ENCODE assay signal across 17 mouse cellular contexts in genomic region chr10:67048871-67049615, GRCm38 (mm10). TPM values are rescaled to one million over a fixed set of nuclear protein-coding genes. Genes with fewer than 3 reads are reported as not detected.
A peak's percentile ranks its signal among the peaks of the same experiment; 100 is the strongest.
DNase-seq lines count a peak whose midpoint lies in the region; ATAC-seq and TF ChIP-seq lines count a peak whose summit lies in the region.
"Had no signal": no experiment of that assay in that cellular context is flagged by ENCODE, and none has a peak within 500 bp of the region (broad histone marks: within the 10 kb centered on the region; RNA-seq: fewer than 3 reads in every experiment).

No protein-coding gene starts in this region.

- WGBS in embryonic facial prominence, embryonic 10.5 days = 91% methylated on average over 13 of the region's 13 CpGs

- no peaks in the 10 kb centered on the region for H3K27me3 ChIP-seq in ES-Bruce4 (ENCODE audit: control insufficient read depth, insufficient read depth, low read length, poor library complexity, severe bottlenecking)
- H3K27me3 ChIP-seq in embryonic facial prominence, embryonic 10.5 days (replicated peaks; ENCODE audit: low read depth, poor library complexity, severe bottlenecking) = no peaks in the 10 kb centered on the region
- H3K27me3 ChIP-seq: forebrain, embryonic 13.5 days; heart, embryonic 12.5 days; neural tube, embryonic 12.5 days had no signal

- no peak for DNase-seq in layer of hippocampus, adult 2 months (ENCODE audit: low spot score in 2 of 2)
- no peak for DNase-seq in layer of hippocampus, postnatal 25 days (ENCODE audit: extremely low spot score in 1 of 2, low spot score in 1 of 2)
- DNase-seq in natural killer cell, adult 2 months (ENCODE audit: low spot score in 2 of 2) = peak; percentile 18 to 33
- DNase-seq in embryonic facial prominence, embryonic 10.5 days (ENCODE audit: low spot score) = no peak
- DNase-seq in testis, postnatal 14 days (ENCODE audit: low spot score) = no peak
- DNase-seq: adrenal gland, postnatal 36 days; cerebellum, adult 11 months; kidney, adult 2 months; lung, postnatal 10 days; midbrain, embryonic 14.5 days; thymus, postnatal 4 days had no signal

- H3K9ac ChIP-seq in ES-Bruce4 (ENCODE audit: low read depth, poor library complexity, severe bottlenecking) = no peak overlapping the region
- H3K9ac ChIP-seq: forebrain, embryonic 13.5 days; heart, embryonic 12.5 days; neural tube, embryonic 12.5 days had no signal

- H3K27ac ChIP-seq in layer of hippocampus, adult 2 months = 0 out of 2 replicates have a peak overlapping the region, but pooled peaks have one; percentile 21
- H3K27ac ChIP-seq in ES-Bruce4 (ENCODE audit: insufficient read depth, low read length) = peak overlapping the region; percentile 53; the same call in 1 of the 2 replicates
- no peak overlapping the region for H3K27ac ChIP-seq in embryonic facial prominence, embryonic 10.5 days (replicated peaks)
- H3K27ac ChIP-seq: neural tube, embryonic 12.5 days had no signal

- TF ChIP-seq EP300 in ES-Bruce4 (IDR thresholded peaks at IDR 0.05; ENCODE audit: insufficient read depth, low read depth, low read length) = no peak

- TF ChIP-seq POLR2A in ES-Bruce4 (IDR thresholded peaks at IDR 0.05; ENCODE audit: insufficient read depth, low read length) = no peak

- ATAC-seq in granulocyte monocyte progenitor cell, adult 5-6 weeks (replicated peaks; ENCODE audit: poor library complexity, severe bottlenecking) = peak; percentile 85
- ATAC-seq in frontal cortex, adult (ENCODE audit: low TSS enrichment) = no peak

- no peak overlapping the region for H3K4me3 ChIP-seq in layer of hippocampus, adult 2 months
- H3K4me3 ChIP-seq in ES-Bruce4 (ENCODE audit: low read depth, low read length) = no peak overlapping the region
- H3K4me3 ChIP-seq in embryonic facial prominence, embryonic 10.5 days = no peak overlapping the region
- H3K4me3 ChIP-seq: forebrain, embryonic 13.5 days; heart, embryonic 12.5 days; neural tube, embryonic 12.5 days had no signal

- H3K4me1 ChIP-seq in ES-Bruce4 (ENCODE audit: control insufficient read depth, insufficient read depth, low read length) = peaks cover 11% of the 10 kb centered on the region
- peaks cover 56% of the 10 kb centered on the region for H3K4me1 ChIP-seq in embryonic facial prominence, embryonic 10.5 days

- no peak for TF ChIP-seq CTCF in layer of hippocampus, adult 2 months (conservative IDR thresholded peaks at IDR 0.05)
- no peak for TF ChIP-seq CTCF in ES-Bruce4 (IDR thresholded peaks at IDR 0.05; ENCODE audit: low read depth, low read length)

- no peaks in the 10 kb centered on the region for H3K9me3 ChIP-seq in ES-Bruce4 (replicated peaks; ENCODE audit: control insufficient read depth, insufficient read depth, low read length, poor library complexity, severe bottlenecking)
- no peaks in the 10 kb centered on the region for H3K9me3 ChIP-seq in embryonic facial prominence, embryonic 10.5 days
- H3K9me3 ChIP-seq: forebrain, embryonic 13.5 days; heart, embryonic 12.5 days; neural tube, embryonic 12.5 days had no signal

- H3K36me3 ChIP-seq in ES-Bruce4 (ENCODE audit: control insufficient read depth, insufficient read depth, low read length, poor library complexity, severe bottlenecking) = no peaks in the 10 kb centered on the region
- peaks cover 5% of the 10 kb centered on the region; the same call in 1 of the 2 replicates for H3K36me3 ChIP-seq in embryonic facial prominence, embryonic 10.5 days (replicated peaks)
- H3K36me3 ChIP-seq: heart, embryonic 12.5 days; neural tube, embryonic 12.5 days had no signal

RNA-seq across cellular contexts. Expression of gene Jmjd1c, which starts 46.9 kb away (rescaled TPM):
- 100 to 1,000 TPM; 106 to 111 TPM for total RNA-seq in layer of hippocampus, adult 2 months (2021)
- total RNA-seq in layer of hippocampus, postnatal 25 days (2021) = 10 to 100 TPM; 80.3 to 98.6 TPM
- 123 and 141 TPM in 2 replicates for polyA plus RNA-seq in ES-Bruce4 (2011; ENCODE audit: insufficient read depth, insufficient read length, low read depth, missing spikeins)
- 82.9 and 89.7 TPM in 2 replicates for total RNA-seq in granulocyte monocyte progenitor cell, adult 5-6 weeks (2014; fragmentation: Nextera tagmentation)
- 57.8 and 69.4 TPM in 2 replicates for total RNA-seq in granulocyte monocyte progenitor cell, adult 5-6 weeks (2017)
- polyA plus RNA-seq in embryonic facial prominence, embryonic 10.5 days (2016; fragmentation: Nextera tagmentation; extraction: Ambion mirVana) = 33.1 and 34.9 TPM in 2 replicates

RNA-seq across cellular contexts. Expression of gene Reep3, which starts 47.7 kb away (rescaled TPM):
- 10 to 100 TPM; 18.3 to 21.9 TPM for total RNA-seq in layer of hippocampus, adult 2 months (2021)
- total RNA-seq in layer of hippocampus, postnatal 25 days (2021) = 10 to 100 TPM; 22.8 to 24.2 TPM
- 47.9 and 50.5 TPM in 2 replicates for polyA plus RNA-seq in ES-Bruce4 (2011; ENCODE audit: insufficient read depth, insufficient read length, low read depth, missing spikeins)
- 21.6 and 22.3 TPM in 2 replicates for total RNA-seq in granulocyte monocyte progenitor cell, adult 5-6 weeks (2014; fragmentation: Nextera tagmentation)
- total RNA-seq in granulocyte monocyte progenitor cell, adult 5-6 weeks (2017) = 11.8 and 13.4 TPM in 2 replicates
- polyA plus RNA-seq in embryonic facial prominence, embryonic 10.5 days (2016; fragmentation: Nextera tagmentation; extraction: Ambion mirVana) = 23.7 and 24.6 TPM in 2 replicates

Comparison
In these comparisons a context has a peak if more than half of its experiments do, and no peak if none do; other contexts are left out.
1. DNase-seq: peak in natural killer cell, adult 2 months (2 of 2); none in layer of hippocampus, adult 2 months (0 of 2), layer of hippocampus, postnatal 25 days (0 of 2), embryonic facial prominence, embryonic 10.5 days (single experiment) and testis, postnatal 14 days (single experiment).